Comparison of ENCODE assay signal across 9 mouse cellular contexts in genomic region chr14:105096221-105096620, GRCm38 (mm10).
DNase-seq lines count a peak whose midpoint lies in the region; ATAC-seq lines count a peak whose summit lies in the region.
"Had no signal": no experiment of that assay in that cellular context is flagged by ENCODE, and none has a peak within 500 bp of the region (broad histone marks: within the 10 kb centered on the region; RNA-seq: fewer than 3 reads in every experiment).

No protein-coding gene starts in this region.

- no peaks in the 10 kb centered on the region for H3K27me3 ChIP-seq in intestine, embryonic 14.5 days (replicated peaks; ENCODE audit: control insufficient read depth, insufficient read depth, low read length)
- H3K27me3 ChIP-seq in intestine, embryonic 16.5 days (replicated peaks; ENCODE audit: control insufficient read depth, insufficient read depth, low read length), result no peaks in the 10 kb centered on the region

- peak; percentile 18 for DNase-seq in intestine, embryonic 14.5 days (ENCODE audit: low spot score)
- DNase-seq in thymus, postnatal 4 days, result peak; percentile 45
- no peak for DNase-seq in thymus, postnatal 0 days (ENCODE audit: low spot score)
- peak; percentile 51 for DNase-seq in adrenal gland, postnatal 25 days
- no peak for DNase-seq in embryo, embryonic 9.5 days (ENCODE audit: extremely low spot score)
- DNase-seq in left cerebral cortex, postnatal 10 days (ENCODE audit: extremely low spot score in 1 of 2, low spot score in 2 of 2), result no peak
- DNase-seq in spleen, postnatal 36 days (ENCODE audit: low spot score in 2 of 2), result no peak
- DNase-seq: cerebellum, adult 11 months had no signal

- intact Hi-C loops in left cerebral cortex, postnatal 10 days (cut with DNase I), result no loop called here

- H3K9ac ChIP-seq in intestine, embryonic 14.5 days (ENCODE audit: low read length), result no peak overlapping the region
- H3K9ac ChIP-seq in intestine, embryonic 16.5 days (ENCODE audit: low read depth, low read length), result no peak overlapping the region

- H3K9me3 ChIP-seq in intestine, embryonic 14.5 days (ENCODE audit: control insufficient read depth, low read length), result no peaks in the 10 kb centered on the region
- no peaks in the 10 kb centered on the region for H3K9me3 ChIP-seq in intestine, embryonic 16.5 days (ENCODE audit: control insufficient read depth, low read length)

- H3K4me1 ChIP-seq in intestine, embryonic 14.5 days (replicated peaks; ENCODE audit: control insufficient read depth, insufficient read depth, low read length), result no peaks in the 10 kb centered on the region
- H3K4me1 ChIP-seq in intestine, embryonic 16.5 days (ENCODE audit: control insufficient read depth, insufficient read depth, low read length), result no peaks in the 10 kb centered on the region

- H3K36me3 ChIP-seq in intestine, embryonic 14.5 days (ENCODE audit: control insufficient read depth, insufficient read depth, low read length), result no peaks in the 10 kb centered on the region
- no peaks in the 10 kb centered on the region for H3K36me3 ChIP-seq in intestine, embryonic 16.5 days (ENCODE audit: control insufficient read depth, insufficient read depth, low read length)

- no peak overlapping the region for H3K4me2 ChIP-seq in intestine, embryonic 14.5 days (ENCODE audit: low read length)
- H3K4me2 ChIP-seq in intestine, embryonic 16.5 days (ENCODE audit: low read depth, low read length), result no peak overlapping the region

- H3K4me3 ChIP-seq in intestine, embryonic 14.5 days (ENCODE audit: low read depth, low read length), result no peak overlapping the region
- H3K4me3 ChIP-seq in intestine, embryonic 16.5 days (ENCODE audit: low read length), result no peak overlapping the region

- no peak overlapping the region for H3K27ac ChIP-seq in intestine, embryonic 14.5 days (ENCODE audit: low read depth)
- H3K27ac ChIP-seq in intestine, embryonic 16.5 days (ENCODE audit: low read length), result no peak overlapping the region

- WGBS in intestine, embryonic 14.5 days, result 46% methylated on average over 3 of the region's 3 CpGs
- WGBS in intestine, embryonic 16.5 days, result 50% methylated on average over 3 of the region's 3 CpGs

- ATAC-seq in intestine, embryonic 14.5 days (replicated peaks; ENCODE audit: low FRiP score, low TSS enrichment, low read depth), result no peak
- no peak for ATAC-seq in intestine, embryonic 16.5 days

Comparison
In these comparisons a context has a peak if more than half of its experiments do, and no peak if none do; other contexts are left out.
1. DNase-seq: peak in intestine, embryonic 14.5 days (single experiment), thymus, postnatal 4 days (single experiment) and adrenal gland, postnatal 25 days (single experiment); none in thymus, postnatal 0 days (single experiment), embryo, embryonic 9.5 days (single experiment), left cerebral cortex, postnatal 10 days (0 of 2) and spleen, postnatal 36 days (0 of 2).